Mouse (Mus musculus) embryonic fibroblast, embryonic 13.5 days (primary cell): ENCODE results near the gene Upf1. TPM values are rescaled to one million over a fixed set of nuclear protein-coding genes. Genes with fewer than 3 reads are reported as not detected.

Experiments used
- H3K27ac ChIP-seq: 2 replicates; pipeline ENCODE4 v1.5.1; 2012; ENCODE audit warnings: low read length, control low read depth, inconsistent platforms; ENCODE audit not compliant: insufficient read depth
- H3K4me1 ChIP-seq: 2 replicates; pipeline ENCODE4 v1.6.1; 2011; ENCODE audit warnings: low read length; ENCODE audit not compliant: control insufficient read depth, insufficient read depth
- H3K4me3 ChIP-seq: 2 replicates; pipeline ENCODE4 v1.5.1; 2011; ENCODE audit warnings: mild to moderate bottlenecking, control low read depth, low read length; ENCODE audit not compliant: insufficient read depth
- CTCF ChIP-seq: IDR thresholded peaks from 2 replicates; pipeline ENCODE4 v1.5.1; 2011; ENCODE audit warnings: mild to moderate bottlenecking, control low read depth, low read length, moderate library complexity, borderline replicate concordance; ENCODE audit not compliant: insufficient read depth
- POLR2A ChIP-seq: IDR thresholded peaks from 2 replicates; pipeline ENCODE4 v1.6.1; 2011; ENCODE audit warnings: low read depth, mild to moderate bottlenecking, control low read depth, low read length, moderate library complexity
- polyA plus RNA-seq: library from polyadenylated mRNA; stranded (reverse); fragments of >200 nt; gene quantifications from 2 replicates; pipeline ENCODE4 v1.2.4, GENCODE M21; 2011; ENCODE audit warnings: low read depth; ENCODE audit not compliant: missing spikeins, insufficient read length

Gene Upf1
- polyA plus RNA-seq, 1 experiment, result 25.8 TPM

DNA sequence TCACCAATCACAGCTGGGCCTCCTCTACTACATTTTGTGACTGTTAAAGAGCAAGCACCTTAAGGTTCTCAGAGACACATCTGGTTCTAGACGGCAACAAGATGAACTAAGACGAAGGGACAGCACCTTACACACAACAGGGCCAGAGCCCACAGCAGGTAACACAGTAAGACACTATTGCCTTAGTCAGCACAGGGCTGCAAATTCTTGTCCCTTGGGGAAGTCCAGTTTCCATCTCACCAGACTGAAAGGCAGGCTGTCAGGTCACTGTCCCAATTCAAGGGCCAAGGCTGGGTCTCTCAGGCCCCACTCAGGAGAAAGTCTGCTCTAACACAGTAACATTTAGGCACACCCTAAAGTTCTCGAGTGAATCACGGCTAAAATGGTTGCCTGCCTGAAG, 5.6 kb downstream of the Upf1 start:
- Histone ChIP-seq H3K27ac (no peak overlapping the region), H3K4me1 (peaks cover 13% of the 10 kb centered on the region), H3K4me3 (no peak overlapping the region)
- no peak for TF ChIP-seq CTCF
- no peak for TF ChIP-seq POLR2A

- TF ChIP-seq POLR2A (no peak), CTCF (no peak)
- Histone ChIP-seq H3K4me3 (no peak overlapping the region), H3K27ac (no peak overlapping the region), H3K4me1 (peaks cover 5% of the 10 kb centered on the region; the same call in 1 of the 2 replicates)
Measured at GRCm38 (mm10) chr8:70344279-70344678, 8.8 kb downstream of the Upf1 start.

DNA sequence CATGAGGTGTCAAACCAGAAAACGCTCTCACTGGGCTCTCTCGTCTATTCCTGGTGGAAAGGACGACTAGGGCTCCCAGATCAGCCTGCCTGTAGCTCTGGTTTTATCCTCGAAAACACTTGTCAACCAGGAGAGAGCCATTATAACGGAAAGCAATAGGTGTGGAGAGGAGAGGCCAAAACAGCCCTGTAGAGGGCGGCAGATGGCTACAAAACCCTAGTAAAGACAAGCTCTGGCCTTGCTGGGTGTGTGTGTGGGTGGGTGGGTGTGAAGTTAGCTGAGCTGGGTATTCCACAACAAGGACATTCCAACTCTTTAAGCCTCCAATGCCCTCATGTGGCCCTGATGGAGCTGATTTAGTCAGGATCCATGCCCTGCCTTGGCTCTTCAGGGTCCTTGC, 9.4 kb downstream of the Upf1 start:
- H3K27ac ChIP-seq, result no peak overlapping the region
- peaks cover 5% of the 10 kb centered on the region; the same call in 1 of the 2 replicates for H3K4me1 ChIP-seq
- no peak overlapping the region for H3K4me3 ChIP-seq
- no peak for TF ChIP-seq POLR2A
- 0 out of 2 replicates have a peak, but pooled peaks have one; percentile 15 for TF ChIP-seq CTCF

- H3K4me3 ChIP-seq, result no peak overlapping the region
- no peak overlapping the region for H3K27ac ChIP-seq
- TF ChIP-seq POLR2A, result no peak
- TF ChIP-seq CTCF, result no peak
- no peaks in the 10 kb centered on the region for H3K4me1 ChIP-seq
Measured at GRCm38 (mm10) chr8:70343076-70343475, 10.0 kb downstream of the Upf1 start.

GRCm38 (mm10) chr8:70342007-70342406, 11.1 kb downstream of the Upf1 start:
- no peak for TF ChIP-seq CTCF
- TF ChIP-seq POLR2A, result no peak
- Histone ChIP-seq H3K4me3 (no peak overlapping the region), H3K27ac (no peak overlapping the region), H3K4me1 (no peaks in the 10 kb centered on the region)

DNA sequence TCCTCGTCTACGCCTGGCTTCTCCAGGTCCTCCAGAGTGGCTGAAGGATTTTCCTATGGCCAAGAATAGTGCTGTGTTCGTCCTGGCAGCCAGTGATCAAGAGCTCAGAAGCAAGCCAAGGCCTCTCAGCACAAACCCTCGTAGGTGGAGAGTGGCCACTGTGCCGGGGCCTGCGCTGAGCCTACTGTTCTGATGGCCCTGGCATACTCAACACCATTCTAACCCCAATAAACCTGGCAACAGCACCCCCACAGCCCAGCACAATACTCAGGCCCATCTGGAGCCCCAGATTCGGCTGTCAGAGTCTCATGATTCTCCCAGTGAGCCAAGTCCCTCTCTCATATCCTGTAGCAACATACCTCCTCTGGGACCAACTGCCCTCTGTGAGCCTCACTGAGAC, 12.4 kb downstream of the Upf1 start:
- TF ChIP-seq POLR2A (no peak), CTCF (no peak)
- H3K4me1 ChIP-seq, result no peaks in the 10 kb centered on the region
- H3K4me3 ChIP-seq, result no peak overlapping the region
- no peak overlapping the region for H3K27ac ChIP-seq

- no peak for TF ChIP-seq CTCF
- TF ChIP-seq POLR2A, result no peak
- Histone ChIP-seq H3K4me1 (no peaks in the 10 kb centered on the region), H3K27ac (no peak overlapping the region), H3K4me3 (no peak overlapping the region)
Measured at GRCm38 (mm10) chr8:70338931-70339330, 14.1 kb downstream of the Upf1 start.

GRCm38 (mm10) chr8:70332878-70333202, 20.2 kb downstream of the Upf1 start:
- Histone ChIP-seq H3K4me1 (no peaks in the 10 kb centered on the region), H3K27ac (no peak overlapping the region), H3K4me3 (no peak overlapping the region)
- TF ChIP-seq POLR2A, result no peak
- TF ChIP-seq CTCF, result no peak

- no peak overlapping the region for H3K27ac ChIP-seq
- H3K4me3 ChIP-seq, result no peak overlapping the region
- TF ChIP-seq CTCF, result peak; percentile 70
- no peak for TF ChIP-seq POLR2A
- no peaks in the 10 kb centered on the region for H3K4me1 ChIP-seq
Measured at GRCm38 (mm10) chr8:70332070-70332877, 20.8 kb downstream of the Upf1 start.

DNA sequence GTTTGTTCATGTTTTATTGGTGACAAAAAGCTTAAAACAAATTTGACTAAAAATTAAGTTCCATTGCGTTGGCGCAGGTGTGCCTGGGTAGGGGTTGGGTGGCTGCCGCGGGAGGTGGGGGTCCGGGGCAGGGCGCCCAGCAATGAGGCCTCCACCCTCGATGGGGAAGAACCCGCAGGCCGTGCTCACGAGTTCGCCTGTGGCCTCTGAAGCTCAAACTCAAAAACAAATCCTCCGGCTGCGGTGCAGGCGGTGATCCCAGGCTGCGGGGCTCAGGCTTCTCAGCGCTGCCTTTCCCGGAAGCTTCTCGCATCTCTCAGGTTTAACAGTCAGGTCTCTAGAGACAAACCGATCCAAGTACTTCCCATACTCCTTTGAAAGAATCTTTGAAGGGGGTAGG, 21.6 kb downstream of the Upf1 start:
- H3K4me3 ChIP-seq, result no peak overlapping the region
- H3K27ac ChIP-seq, result no peak overlapping the region

More for the DNA sequence above, 21.6 kb downstream of the Upf1 start:
- no peaks in the 10 kb centered on the region for H3K4me1 ChIP-seq
- no peak for TF ChIP-seq CTCF
- no peak for TF ChIP-seq POLR2A
